Mouse (Mus musculus) spleen, adult 2 months (tissue): ENCODE measurements around the gene Ppp1r1b. TPM values are rescaled to one million over a fixed set of nuclear protein-coding genes. Genes with fewer than 3 reads are reported as not detected.

Experiments used
- DNase-seq, 2 experiments: peaks; one replicate each; pipeline versions ENCODE4 v3.0.0 to v3.0.0-alpha.2; 2012 to 2021; ENCODE audit warnings: low spot score in 2 of 2, low read depth in 1 of 2
- H3K27ac ChIP-seq: fragments of 200-500 bp; 2 replicates; pipeline ENCODE4 v1.5.1; 2012; ENCODE audit warnings: low read length, inconsistent platforms; ENCODE audit not compliant: insufficient read depth
- H3K27me3 ChIP-seq: fragments of 200-500 bp; 2 replicates; pipeline ENCODE4 v1.6.1; 2012; ENCODE audit warnings: mild to moderate bottlenecking, moderate library complexity, low read length, inconsistent platforms; ENCODE audit not compliant: control insufficient read depth, insufficient read depth
- H3K36me3 ChIP-seq: fragments of 200-500 bp; 2 replicates; pipeline ENCODE4 v1.6.1; 2012; ENCODE audit warnings: mild to moderate bottlenecking, low read length, inconsistent platforms; ENCODE audit not compliant: control insufficient read depth, insufficient read depth
- H3K4me1 ChIP-seq: fragments of 200-500 bp; 2 replicates; pipeline ENCODE4 v1.6.1; 2011; ENCODE audit warnings: inconsistent platforms; ENCODE audit not compliant: control insufficient read depth, insufficient read depth, insufficient read length
- H3K4me3 ChIP-seq: fragments of 200-500 bp; 2 replicates; pipeline ENCODE4 v1.5.1; 2011; ENCODE audit warnings: mild to moderate bottlenecking, inconsistent platforms; ENCODE audit not compliant: insufficient read depth, insufficient read length; ENCODE audit errors: extremely low read depth
- CTCF ChIP-seq: fragments of 200-500 bp; IDR thresholded peaks from 2 replicates; pipeline ENCODE4 v1.5.1; 2011; ENCODE audit warnings: mild to moderate bottlenecking, inconsistent platforms; ENCODE audit not compliant: insufficient read depth, insufficient read length, insufficient replicate concordance; ENCODE audit errors: extremely low read depth
- POLR2A ChIP-seq: fragments of 200-500 bp; IDR thresholded peaks from 2 replicates; pipeline ENCODE4 v1.6.1; 2011; ENCODE audit warnings: low read depth, low read length, inconsistent platforms
- WGBS: fragments of 180-500 bp; shearing (Covaris S2); methylation state at CpG from one replicate; pipeline ENCODE4 v1.1.7; 2018; 5-methylcytosine and 5-hydroxymethylcytosine counted together
- polyA plus RNA-seq: library from polyadenylated mRNA; depleted of rRNA; stranded (reverse); fragments of >200 nt; gene quantifications from 2 replicates; pipeline ENCODE4 v1.2.3, GENCODE M21; 2012

Ppp1r1b gene
- polyA plus RNA-seq, 1 experiment: 0.44 TPM

DNA sequence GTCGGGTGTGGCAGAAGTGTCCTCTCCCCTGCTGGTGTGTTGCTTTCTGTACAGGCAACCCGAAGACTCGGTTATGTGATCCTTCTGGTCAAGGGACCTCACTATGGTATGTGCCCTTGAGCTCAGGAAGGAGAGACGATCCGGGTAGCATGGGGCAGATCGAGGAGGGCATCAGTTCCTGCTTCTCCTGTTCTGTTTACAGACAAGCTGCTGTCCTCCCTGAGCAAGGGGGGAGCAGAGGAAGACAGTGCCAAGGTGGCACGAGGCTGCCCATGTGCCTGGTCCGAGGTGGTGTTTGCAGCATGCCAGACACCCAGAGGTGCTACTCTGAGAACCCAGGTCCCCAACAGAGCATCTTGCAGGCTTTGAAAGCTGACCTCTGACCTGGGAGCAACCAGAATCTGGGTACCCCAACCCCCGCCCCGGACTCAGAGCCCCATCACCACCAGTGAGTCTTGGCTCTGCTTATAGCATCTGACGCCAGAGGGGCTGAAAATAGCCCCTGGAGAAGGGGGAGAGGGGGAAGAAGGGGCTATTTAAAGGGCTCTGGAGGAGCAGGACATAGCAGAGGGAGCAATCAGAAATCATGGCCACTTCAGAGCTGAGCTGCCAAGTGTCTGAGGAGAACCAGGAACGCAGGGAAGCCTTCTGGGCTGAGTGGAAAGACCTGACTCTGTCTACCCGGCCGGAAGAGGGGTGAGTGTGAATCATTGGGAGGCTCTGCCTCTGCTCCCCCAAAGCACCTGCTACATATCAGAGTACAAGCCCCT is 35.2 kb downstream of the Ppp1r1b start, which contains the start of gene Tcap:
Tcap (plus strand) TSS at position 551 of the 770 bp plus-strand sequence.
- peaks cover 19% of the 10 kb centered on the region for H3K36me3 ChIP-seq
- 75% methylated on average over 14 of the region's 14 CpGs for WGBS
- H3K27me3 ChIP-seq: no peaks in the 10 kb centered on the region
- H3K27ac ChIP-seq: no peak within 1 kb of the TSS
- DNase-seq: no peak
- H3K4me3 ChIP-seq: no peak within 1 kb of the TSS
- no peaks in the 10 kb centered on the region for H3K4me1 ChIP-seq
- TF ChIP-seq CTCF (no peak), POLR2A (no peak)

DNA sequence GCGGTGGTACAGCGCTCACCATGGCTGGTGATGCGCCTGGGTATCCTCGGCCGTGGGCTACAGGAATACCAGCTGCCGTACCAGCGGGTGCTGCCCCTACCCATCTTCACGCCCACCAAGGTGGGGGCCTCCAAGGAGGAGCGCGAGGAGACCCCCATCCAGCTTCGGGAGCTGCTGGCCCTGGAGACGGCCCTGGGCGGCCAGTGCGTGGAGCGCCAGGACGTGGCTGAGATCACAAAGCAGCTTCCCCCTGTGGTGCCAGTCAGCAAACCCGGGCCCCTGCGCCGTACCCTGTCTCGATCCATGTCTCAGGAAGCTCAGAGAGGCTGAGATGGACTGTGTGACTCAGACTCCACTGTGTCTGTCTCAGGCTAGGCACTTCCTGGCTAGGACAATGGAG is 36.0 kb downstream of the Ppp1r1b start:
- TF ChIP-seq POLR2A (no peak), CTCF (no peak)
- Histone ChIP-seq H3K27me3 (no peaks in the 10 kb centered on the region), H3K4me1 (no peaks in the 10 kb centered on the region), H3K27ac (no peak overlapping the region), H3K4me3 (no peak overlapping the region), H3K36me3 (peaks cover 12% of the 10 kb centered on the region)
- 86% methylated on average over 20 of the region's 20 CpGs for WGBS
- no peak for DNase-seq

- Histone ChIP-seq H3K4me3 (no peak overlapping the region), H3K27ac (no peak overlapping the region), H3K36me3 (peaks cover 4% of the 10 kb centered on the region; the same call in 1 of the 2 replicates), H3K4me1 (no peaks in the 10 kb centered on the region), H3K27me3 (no peaks in the 10 kb centered on the region)
- DNase-seq: no peak
- WGBS: 80% methylated on average over 8 of the region's 8 CpGs
- TF ChIP-seq POLR2A (no peak), CTCF (no peak)
These were observed 36.8 kb downstream of the Ppp1r1b start for GRCm38 (mm10) chr11:98384721-98385637.

DNA sequence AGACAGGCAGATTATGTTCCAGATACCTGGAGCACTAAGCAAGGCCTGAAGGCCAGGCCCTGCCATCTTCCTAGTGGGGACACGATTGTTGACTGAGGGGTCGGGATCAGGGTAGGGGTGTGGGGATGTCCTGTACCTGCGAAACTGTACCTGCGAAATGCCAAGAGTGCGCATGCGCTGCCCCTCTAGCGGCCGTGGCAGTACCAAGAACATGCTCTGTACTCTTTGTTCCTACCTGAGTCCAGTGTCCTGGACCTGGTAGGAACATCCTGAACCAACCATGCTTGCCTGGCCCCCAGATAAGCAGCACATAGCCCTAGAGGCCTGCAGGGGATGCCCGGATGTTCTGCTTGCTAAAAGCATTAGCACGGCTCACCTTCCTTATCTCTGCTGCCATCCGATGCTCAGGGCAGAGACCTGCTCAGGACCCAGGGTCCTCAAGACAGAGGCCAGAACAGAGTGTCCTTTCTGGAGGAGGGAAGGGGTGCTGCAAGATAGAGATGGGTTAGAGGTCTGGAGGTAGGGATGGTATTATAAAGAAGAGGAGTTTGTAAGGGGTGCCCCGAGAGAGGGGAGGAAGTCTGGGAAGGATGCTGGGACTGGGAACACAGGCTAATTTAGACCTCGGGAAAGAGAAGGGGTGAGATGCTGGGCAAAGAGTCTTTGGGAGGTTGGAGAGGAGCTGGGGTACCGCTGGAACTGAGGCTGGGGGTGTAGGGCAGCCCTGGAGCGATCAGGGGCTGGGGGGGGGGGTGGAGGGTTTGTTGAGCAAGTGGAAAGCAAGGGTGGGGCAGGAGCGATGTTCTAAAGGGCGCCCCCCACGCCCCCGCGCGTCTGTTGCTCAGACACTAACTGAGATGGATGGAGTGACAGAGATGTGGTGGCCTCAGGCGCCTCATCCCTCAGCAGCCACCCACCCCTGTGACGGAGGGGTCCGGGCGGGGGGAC is 37.7 kb downstream of the Ppp1r1b start, which contains the start of gene Pnmt:
Pnmt (plus strand) TSS at position 813 of the 948 bp plus-strand sequence.
- WGBS: 66% methylated on average over 25 of the region's 25 CpGs
- Histone ChIP-seq H3K4me3 (no peak within 1 kb of the TSS), H3K36me3 (no peaks in the 10 kb centered on the region), H3K4me1 (no peaks in the 10 kb centered on the region), H3K27me3 (no peaks in the 10 kb centered on the region), H3K27ac (no peak within 1 kb of the TSS)
- DNase-seq: no peak
- TF ChIP-seq CTCF (no peak), POLR2A (no peak)

GRCm38 (mm10) chr11:98386596-98386995 is 38.4 kb downstream of the Ppp1r1b start:
- Histone ChIP-seq H3K4me1 (no peaks in the 10 kb centered on the region), H3K27me3 (no peaks in the 10 kb centered on the region), H3K36me3 (no peaks in the 10 kb centered on the region), H3K27ac (no peak overlapping the region), H3K4me3 (no peak overlapping the region)
- TF ChIP-seq POLR2A (no peak), CTCF (no peak)
- DNase-seq: no peak
- 23% methylated on average over 24 of the region's 24 CpGs for WGBS

- WGBS: 75% methylated on average over 14 of the region's 14 CpGs
- TF ChIP-seq CTCF (no peak), POLR2A (no peak)
- Histone ChIP-seq H3K27ac (no peak overlapping the region), H3K4me1 (no peaks in the 10 kb centered on the region), H3K27me3 (no peaks in the 10 kb centered on the region), H3K4me3 (no peak overlapping the region), H3K36me3 (no peaks in the 10 kb centered on the region)
- DNase-seq: no peak
These were observed 38.9 kb downstream of the Ppp1r1b start for GRCm38 (mm10) chr11:98387056-98387577.
